8 mouse cellular contexts compared by ENCODE assay signal in the genomic region with DNA sequence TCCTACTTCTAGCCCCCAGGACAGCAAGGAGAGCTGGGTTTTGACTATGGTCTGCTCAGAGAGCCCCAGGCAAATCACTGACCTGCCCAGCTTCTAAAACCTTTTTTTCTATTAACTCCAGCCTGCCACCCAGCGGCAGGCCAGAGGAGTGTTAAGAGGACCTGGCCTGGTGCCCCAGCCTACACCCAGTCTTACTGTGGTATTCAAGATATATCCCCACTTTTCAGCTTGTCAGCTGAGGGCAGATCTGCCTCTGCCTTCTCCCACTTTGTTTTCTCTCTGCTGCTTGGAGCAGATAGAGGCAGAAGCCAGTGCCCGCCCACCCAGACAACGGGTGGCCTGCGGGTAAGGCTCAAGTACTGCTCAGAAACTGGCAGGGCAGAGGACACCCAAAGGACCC. TPM values are rescaled to one million over a fixed set of nuclear protein-coding genes. Genes with fewer than 3 reads are reported as not detected.
DNase-seq lines count a peak whose midpoint lies in the region; ATAC-seq and TF ChIP-seq lines count a peak whose summit lies in the region.

No protein-coding gene starts in this region.

- no peak overlapping the region for H3K4me2 ChIP-seq in CH12.LX (ENCODE audit: insufficient read depth, low read depth, poor library complexity, severe bottlenecking)
- no peak overlapping the region for H3K4me2 ChIP-seq in kidney, embryonic 15.5 days
- H3K4me2 ChIP-seq in liver, embryonic 11.5 days: peak overlapping the region; percentile 45

- no peak overlapping the region for H3K4me3 ChIP-seq in CH12.LX (replicated peaks in 1 of 3; ENCODE audit: low read depth in 2 of 3, low read length in 2 of 3, poor library complexity in 1 of 3)
- no peak overlapping the region for H3K4me3 ChIP-seq in kidney, embryonic 15.5 days (replicated peaks)
- no peak overlapping the region for H3K4me3 ChIP-seq in liver, embryonic 11.5 days (ENCODE audit: low read depth, low read length)

- DNase-seq in CH12.LX (ENCODE audit: extremely low read depth) (peak; percentile 43), Patski (ENCODE audit: low read depth, low spot score) (no peak)
- DNase-seq in liver, embryonic 11.5 days (ENCODE audit: low spot score): peak; percentile 55
- peak; percentile 74 for DNase-seq in retina, embryonic 14.5 days (ENCODE audit: low spot score)

- no peak overlapping the region for H3K27ac ChIP-seq in CH12.LX (ENCODE audit: insufficient read depth, low read depth)
- no peak overlapping the region for H3K27ac ChIP-seq in kidney, embryonic 15.5 days
- H3K27ac ChIP-seq in liver, embryonic 11.5 days (ENCODE audit: low read depth, low read length): peak overlapping the region; percentile 84

- POLR2A ChIA-PET in Patski (lab: Charles Lee): interaction anchor here (1.5 kb wide), 1 partner anchor 33 kb away, joined by 3 read pairs; no protein-coding TSS in a partner anchor

- no peak overlapping the region for H3K9ac ChIP-seq in CH12.LX (ENCODE audit: insufficient read depth, low read depth)
- no peak overlapping the region for H3K9ac ChIP-seq in kidney, embryonic 15.5 days
- peak overlapping the region; percentile 25 for H3K9ac ChIP-seq in liver, embryonic 11.5 days (ENCODE audit: low read depth, low read length)

- H3K79me2 ChIP-seq in CH12.LX (replicated peaks; ENCODE audit: control insufficient read depth, extremely low read depth, insufficient read depth, poor library complexity, severe bottlenecking): no peaks in the 10 kb centered on the region

- TF ChIP-seq CTCF in CH12.LX (conservative IDR thresholded peaks at IDR 0.05 in 1 of 2, IDR thresholded peaks at IDR 0.05 in 1 of 2; ENCODE audit: low read depth in 2 of 2, low read length in 2 of 2): peak; percentile 40 to 74; a peak in 3 of 4 replicates
- no peak for TF ChIP-seq CTCF in Patski (IDR thresholded peaks at IDR 0.05)

- no peaks in the 10 kb centered on the region for H3K27me3 ChIP-seq in CH12.LX (replicated peaks)
- H3K27me3 ChIP-seq in Patski: no peaks in the 10 kb centered on the region
- H3K27me3 ChIP-seq in kidney, embryonic 15.5 days: no peaks in the 10 kb centered on the region
- H3K27me3 ChIP-seq in liver, embryonic 11.5 days (replicated peaks; ENCODE audit: control insufficient read depth, insufficient read depth, low read length): no peaks in the 10 kb centered on the region

- ATAC-seq in Patski: peak; percentile 40
- ATAC-seq in common myeloid progenitor, adult 5-6 weeks (replicated peaks; ENCODE audit: low read depth, poor library complexity, severe bottlenecking): peak; percentile 87
- ATAC-seq in granulocyte monocyte progenitor cell, adult 5-6 weeks (replicated peaks; ENCODE audit: poor library complexity, severe bottlenecking): peak; percentile 47; the same call in 1 of the 2 replicates
- 0 out of 2 replicates have a peak, but pooled peaks have one; percentile 18 for ATAC-seq in kidney, embryonic 15.5 days (replicated peaks; ENCODE audit: low FRiP score)
- peak; percentile 93 for ATAC-seq in liver, embryonic 11.5 days (replicated peaks; ENCODE audit: low FRiP score)
- no peak; the same call in 1 of the 2 replicates for ATAC-seq in monocyte, adult 5-6 weeks (replicated peaks; ENCODE audit: insufficient number of reproducible peaks, low FRiP score, low TSS enrichment, poor library complexity, severe bottlenecking)

- in situ Hi-C loops in CH12.LX (cut with MboI; ENCODE audit: low pct_ligation_motif_present, low pct_unique_long_range_greater_than_20kb, low sequenced_read_pairs) (no loop called here), Patski (cut with MboI; ENCODE audit: low pct_unique_long_range_greater_than_20kb) (loop anchor here (25.0 kb wide), 2 partner anchors 112 to 387 kb away; no protein-coding TSS in a partner anchor)

- dilution Hi-C loops in CH12.LX (cut with MboI; ENCODE audit: extremely low pct_ligation_motif_present, extremely low pct_unique_long_range_greater_than_20kb, low sequenced_read_pairs): no loop called here

- H3K9me3 ChIP-seq in CH12.LX (replicated peaks; ENCODE audit: low read length): no peaks in the 10 kb centered on the region
- no peaks in the 10 kb centered on the region for H3K9me3 ChIP-seq in kidney, embryonic 15.5 days (replicated peaks)
- H3K9me3 ChIP-seq in liver, embryonic 11.5 days (ENCODE audit: control insufficient read depth, low read length): no peaks in the 10 kb centered on the region

- TF ChIP-seq RAD21 in CH12.LX (IDR thresholded peaks at IDR 0.05; ENCODE audit: low read depth, low read length): peak; percentile 63

- TF ChIP-seq POLR2A in CH12.LX (IDR thresholded peaks at IDR 0.05; ENCODE audit: low read depth, low read length): no peak

- CTCF ChIA-PET in Patski (lab: Charles Lee): interaction anchor here (0.7 to 3.0 kb wide), 11 partner anchors 11 to 166 kb away, joined by 3 to 19 read pairs (median 4); no protein-coding TSS in a partner anchor

- 66% methylated on average over 4 of the region's 4 CpGs for WGBS in kidney, embryonic 15.5 days
- 41% methylated on average over 4 of the region's 4 CpGs for WGBS in liver, embryonic 11.5 days

- TF ChIP-seq EP300 in CH12.LX (IDR thresholded peaks at IDR 0.05; ENCODE audit: low read length): no peak

- peaks cover 0 to 4% of the 10 kb centered on the region in 2 experiments; a peak in 1 of 4 replicates for H3K4me1 ChIP-seq in CH12.LX (ENCODE audit: control insufficient read depth in 1 of 2, insufficient read depth in 2 of 2)
- H3K4me1 ChIP-seq in kidney, embryonic 15.5 days: no peaks in the 10 kb centered on the region
- peaks cover 29% of the 10 kb centered on the region for H3K4me1 ChIP-seq in liver, embryonic 11.5 days (replicated peaks; ENCODE audit: control insufficient read depth, insufficient read depth, low read length)

- H3K36me3 ChIP-seq in CH12.LX (replicated peaks in 1 of 2; ENCODE audit: control insufficient read depth in 1 of 2, insufficient read depth in 1 of 2, low read length in 1 of 2): peaks cover 44 to 73% of the 10 kb centered on the region in 2 experiments
- H3K36me3 ChIP-seq in kidney, embryonic 15.5 days: peaks cover 57% of the 10 kb centered on the region
- H3K36me3 ChIP-seq in liver, embryonic 11.5 days (ENCODE audit: control insufficient read depth, insufficient read depth, low read length): peaks cover 24% of the 10 kb centered on the region

TF ChIP-seq in CH12.LX, 34 proteins besides CTCF, POLR2A, EP300 and RAD21:
- TF ChIP-seq ZC3H11A (IDR thresholded peaks at IDR 0.05; ENCODE audit: low read depth, low read length) (peak; percentile 21; the same call in 1 of the 2 replicates), SMC3 (IDR thresholded peaks at IDR 0.05; ENCODE audit: low read depth, low read length) (peak; percentile 70), ZNF384 (IDR thresholded peaks at IDR 0.05; ENCODE audit: low read depth, low read length) (peak; percentile 68), USF1 (IDR thresholded peaks at IDR 0.05; ENCODE audit: low read depth, low read length) (no peak), MXI1 (IDR thresholded peaks at IDR 0.05; ENCODE audit: low read depth, low read length) (no peak)

RNA-seq across cellular contexts. Expression of a gene that starts 25.1 kb away (rescaled TPM):
- total RNA-seq in CH12.LX (2012; rRNA removed) (21.7 and 23.7 TPM in 2 replicates), CH12.LX (2014; rRNA removed) (17.9 and 20.3 TPM in 2 replicates)
- polyA plus RNA-seq in CH12.LX (2012; ENCODE audit: insufficient read length, low read depth) (11.0 and 13.8 TPM in 2 replicates), Patski (2021) (43.5 TPM)
- total RNA-seq in common myeloid progenitor, adult 5-6 weeks (2017): 13.8 and 25.5 TPM in 2 replicates
- 14.9 and 27.9 TPM in 2 replicates for total RNA-seq in granulocyte monocyte progenitor cell, adult 5-6 weeks (2014; fragmentation: Nextera tagmentation)
- total RNA-seq in granulocyte monocyte progenitor cell, adult 5-6 weeks (2017): 26.0 and 26.6 TPM in 2 replicates
- 35.7 and 36.3 TPM in 2 replicates for polyA plus RNA-seq in kidney, embryonic 15.5 days (2015; fragmentation: Nextera tagmentation; extraction: Ambion mirVana)
- 26.3 and 26.7 TPM in 2 replicates for polyA plus RNA-seq in liver, embryonic 11.5 days (2014; fragmentation: Nextera tagmentation; extraction: Ambion mirVana)
- 15.1 to 26.9 TPM (median 15.7 TPM) in 3 replicates for total RNA-seq in monocyte, adult 5-6 weeks (2017)
